Mouse (Mus musculus): ENCODE measurements around the gene Rnf150. TPM values are rescaled to one million over a fixed set of nuclear protein-coding genes. Genes with fewer than 3 reads are reported as not detected.
A peak's percentile ranks its signal among the peaks of the same experiment; 100 is the strongest.
"Not testable (repeated sequence)": the region's sequence is repeated elsewhere in the genome, so short reads cannot be mapped to it uniquely, and the experiment has no call there.

The Rnf150 gene
- polyA plus RNA-seq, 1 experiment from 2014 or later: 1.00 TPM

DNA sequence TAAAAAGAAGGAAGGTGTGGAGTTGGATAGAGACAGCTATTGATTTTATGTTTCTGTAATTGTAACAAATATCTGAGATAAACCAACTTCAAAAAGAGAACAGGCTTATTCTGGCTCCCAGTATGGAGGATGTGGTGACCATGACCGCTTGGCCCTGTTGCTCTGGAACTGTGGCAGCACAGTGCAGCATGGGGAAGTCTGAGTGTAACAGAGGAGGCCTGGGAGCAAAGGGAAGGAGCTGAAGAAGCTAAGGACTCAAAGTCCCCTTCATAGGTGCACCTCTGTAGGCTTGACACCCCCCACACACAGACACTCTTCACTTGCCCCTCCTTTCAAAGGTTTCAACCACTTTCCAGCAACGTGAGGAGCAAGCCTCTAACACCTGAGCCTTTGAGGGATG is 214.2 kb downstream of the Rnf150 start:
- Histone ChIP-seq H3K36me3 (no peaks in the 10 kb centered on the region), H3K4me3 (no peak overlapping the region), H3K4me1 (no peaks in the 10 kb centered on the region), H3K27ac (replicated peaks) (no peak overlapping the region), H3K27me3 (ENCODE audit: low read depth, poor library complexity, severe bottlenecking) (no peaks in the 10 kb centered on the region), H3K9me3 (replicated peaks) (no peaks in the 10 kb centered on the region)
- WGBS: 89% methylated on average over 2 of the region's 2 CpGs
- no peak for DNase-seq (ENCODE audit: low spot score)

DNA sequence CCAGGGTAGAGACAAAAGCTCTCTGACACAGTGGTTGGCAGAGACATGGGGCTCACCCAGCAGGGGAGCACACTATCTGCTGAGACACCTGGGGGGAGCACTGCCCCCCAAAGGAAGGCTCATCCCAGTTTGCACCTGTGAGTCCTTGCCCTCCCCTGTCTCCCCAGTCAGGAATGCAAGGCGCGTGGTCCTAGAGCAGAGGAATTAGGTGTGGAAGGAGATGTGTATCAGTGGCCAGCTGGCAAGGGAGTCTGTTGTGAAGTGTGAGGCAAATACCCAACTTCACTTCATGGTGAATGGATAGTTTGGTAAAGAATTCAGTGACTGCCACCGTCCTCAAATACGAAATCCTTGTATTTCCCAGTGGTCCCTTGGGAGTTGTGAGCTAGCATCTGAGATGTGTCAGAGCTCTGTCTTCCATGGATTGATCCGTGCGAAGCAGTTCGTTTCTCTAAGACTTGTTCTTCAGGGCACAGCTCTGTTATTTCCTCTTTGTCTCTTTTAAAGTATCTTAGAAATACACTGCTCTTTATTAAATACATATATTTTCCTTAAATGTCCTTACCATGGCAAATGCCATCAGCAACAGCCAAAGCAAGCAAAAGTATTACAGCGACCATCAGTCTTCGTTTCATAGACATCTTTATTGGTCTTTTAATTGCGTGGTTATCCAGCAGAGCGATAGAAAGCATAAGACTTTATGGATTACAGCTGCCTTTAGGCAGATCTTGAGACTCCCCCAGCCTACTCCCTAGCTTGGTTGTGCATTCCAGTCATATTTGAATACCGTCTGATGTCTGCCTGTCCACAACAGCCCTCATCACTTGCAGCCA is 215.8 kb downstream of the Rnf150 start:
- Histone ChIP-seq H3K4me3 (no peak overlapping the region), H3K36me3 (no peaks in the 10 kb centered on the region), H3K4me1 (no peaks in the 10 kb centered on the region), H3K27me3 (ENCODE audit: low read depth, poor library complexity, severe bottlenecking) (no peaks in the 10 kb centered on the region), H3K9me3 (replicated peaks) (no peaks in the 10 kb centered on the region), H3K27ac (replicated peaks) (0 out of 2 replicates have a peak overlapping the region, but pooled peaks have one; percentile 3)
- 82% methylated on average over 12 of the region's 12 CpGs for WGBS
- DNase-seq (ENCODE audit: low spot score): no peak

DNA sequence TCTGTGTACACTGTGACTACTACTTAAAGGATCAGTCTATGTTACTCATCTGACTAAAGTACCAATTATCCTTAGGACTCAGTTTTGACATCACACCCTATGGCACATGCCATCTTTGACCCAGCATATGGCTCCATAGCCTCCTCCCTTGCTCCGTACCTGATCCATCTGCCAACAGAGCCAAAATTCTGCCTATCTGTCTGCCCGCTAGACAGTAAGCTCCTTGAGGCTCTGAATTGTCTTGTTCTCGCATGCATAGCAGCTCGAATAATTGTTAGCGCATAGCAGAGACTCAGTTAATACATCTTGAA is 216.3 kb downstream of the Rnf150 start:
- DNase-seq (ENCODE audit: low spot score): no peak
- Histone ChIP-seq H3K27ac (replicated peaks) (no peak overlapping the region), H3K4me1 (no peaks in the 10 kb centered on the region), H3K27me3 (ENCODE audit: low read depth, poor library complexity, severe bottlenecking) (no peaks in the 10 kb centered on the region), H3K4me3 (no peak overlapping the region), H3K36me3 (no peaks in the 10 kb centered on the region), H3K9me3 (replicated peaks) (no peaks in the 10 kb centered on the region)
- WGBS: 90% methylated on average over 5 of the region's 5 CpGs

DNA sequence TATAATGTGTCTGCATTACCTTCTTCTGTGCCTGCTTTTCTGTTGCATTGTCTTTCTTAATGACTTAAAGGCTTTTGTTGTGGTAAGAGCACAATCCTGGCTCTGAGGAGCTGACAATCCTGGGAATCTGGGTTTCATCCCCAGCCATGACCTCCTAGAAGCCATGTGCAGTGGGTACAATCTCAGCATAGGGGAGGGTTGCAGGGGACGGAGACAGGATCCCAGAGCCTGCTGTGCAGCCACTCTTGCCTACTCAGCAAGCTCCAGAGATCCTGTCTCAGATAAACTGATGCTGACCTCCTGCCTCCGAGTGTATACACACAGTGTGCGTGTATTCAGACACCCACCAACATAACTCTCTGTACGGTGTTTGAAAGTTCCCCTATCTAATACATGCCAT is 218.1 kb downstream of the Rnf150 start:
- no peaks in the 10 kb centered on the region for H3K4me1 ChIP-seq
- H3K27ac ChIP-seq (replicated peaks): no peak overlapping the region
- DNase-seq (ENCODE audit: low spot score): no peak
- H3K36me3 ChIP-seq: no peaks in the 10 kb centered on the region
- no peaks in the 10 kb centered on the region for H3K27me3 ChIP-seq (ENCODE audit: low read depth, poor library complexity, severe bottlenecking)
- H3K9me3 ChIP-seq (replicated peaks): no peaks in the 10 kb centered on the region
- 77% methylated on average over 4 of the region's 4 CpGs for WGBS
- no peak overlapping the region for H3K4me3 ChIP-seq

DNA sequence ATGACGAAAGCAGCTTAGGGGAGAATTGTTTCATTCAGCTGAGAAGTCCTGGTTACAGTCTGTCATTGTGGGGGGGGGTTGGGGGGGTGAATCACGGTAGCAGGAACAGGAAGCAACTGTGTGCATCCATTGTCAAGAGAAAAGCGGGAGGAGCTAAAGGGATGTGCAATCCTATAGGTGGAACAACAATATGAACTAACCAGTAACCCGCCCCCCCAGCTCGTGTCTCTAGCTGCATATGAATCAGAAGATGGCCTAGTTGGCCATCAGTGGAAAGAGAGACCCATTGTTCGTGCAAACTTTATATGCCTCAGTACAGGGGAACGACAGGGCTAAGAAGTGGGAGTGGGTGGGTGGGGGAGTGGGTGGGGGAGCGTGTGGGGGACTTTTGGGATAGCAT is 218.7 kb downstream of the Rnf150 start:
- not testable (repeated sequence) for H3K4me1 ChIP-seq; H3K27ac ChIP-seq (replicated peaks); H3K27me3 ChIP-seq (ENCODE audit: low read depth, poor library complexity, severe bottlenecking); H3K4me3 ChIP-seq; H3K9me3 ChIP-seq (replicated peaks); DNase-seq (ENCODE audit: low spot score); H3K36me3 ChIP-seq
- WGBS: 82% methylated on average over 8 of the region's 8 CpGs

DNA sequence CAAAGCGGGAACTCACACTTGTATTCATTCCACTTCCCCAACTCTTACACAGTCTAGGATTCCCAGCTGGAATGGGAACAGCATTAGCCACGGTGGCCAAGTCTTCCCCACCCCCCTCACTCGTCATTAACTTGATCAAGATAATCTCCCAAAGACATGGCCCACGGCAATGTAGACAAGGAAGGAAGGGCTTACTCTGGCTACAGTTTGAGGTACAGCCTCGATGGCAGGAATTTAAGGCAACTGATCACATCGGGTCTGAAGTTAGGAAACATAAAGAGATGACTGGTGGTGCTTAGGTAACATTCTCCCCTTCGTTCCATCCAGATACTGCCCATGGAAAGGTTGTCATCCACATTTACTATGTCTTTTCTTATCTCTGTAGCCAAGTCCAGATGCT is 219.1 kb downstream of the Rnf150 start:
- H3K9me3 ChIP-seq (replicated peaks): no peaks in the 10 kb centered on the region
- H3K4me3 ChIP-seq: no peak overlapping the region
- no peaks in the 10 kb centered on the region for H3K36me3 ChIP-seq
- no peaks in the 10 kb centered on the region for H3K4me1 ChIP-seq
- H3K27ac ChIP-seq (replicated peaks): no peak overlapping the region
- 80% methylated on average over 7 of the region's 7 CpGs for WGBS
- no peak for DNase-seq (ENCODE audit: low spot score)
- no peaks in the 10 kb centered on the region for H3K27me3 ChIP-seq (ENCODE audit: low read depth, poor library complexity, severe bottlenecking)

DNA sequence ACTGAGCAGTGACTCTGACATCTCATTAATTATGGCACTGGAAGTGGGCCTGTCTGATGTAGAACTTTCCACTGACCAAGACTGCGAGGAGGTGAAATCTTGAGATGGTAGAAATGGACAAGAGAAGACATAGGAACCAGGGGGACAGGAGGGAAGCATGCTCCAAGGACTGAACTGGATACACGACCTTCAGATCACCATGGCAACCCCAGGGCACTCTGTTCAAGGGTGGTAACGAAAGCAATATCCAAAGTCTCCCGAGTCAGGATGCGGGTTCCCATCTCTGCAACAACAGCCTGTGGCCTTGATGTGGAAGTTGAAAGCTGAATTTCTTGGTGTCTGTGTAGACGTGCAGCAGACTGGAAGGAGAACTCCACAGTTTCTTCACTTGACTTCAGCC is 220.3 kb downstream of the Rnf150 start:
- DNase-seq (ENCODE audit: low spot score): no peak
- Histone ChIP-seq H3K27ac (replicated peaks) (no peak overlapping the region), H3K9me3 (replicated peaks) (no peaks in the 10 kb centered on the region), H3K27me3 (ENCODE audit: low read depth, poor library complexity, severe bottlenecking) (no peaks in the 10 kb centered on the region), H3K4me3 (no peak overlapping the region), H3K4me1 (no peaks in the 10 kb centered on the region), H3K36me3 (no peaks in the 10 kb centered on the region)
- 77% methylated on average over 6 of the region's 6 CpGs for WGBS

DNA sequence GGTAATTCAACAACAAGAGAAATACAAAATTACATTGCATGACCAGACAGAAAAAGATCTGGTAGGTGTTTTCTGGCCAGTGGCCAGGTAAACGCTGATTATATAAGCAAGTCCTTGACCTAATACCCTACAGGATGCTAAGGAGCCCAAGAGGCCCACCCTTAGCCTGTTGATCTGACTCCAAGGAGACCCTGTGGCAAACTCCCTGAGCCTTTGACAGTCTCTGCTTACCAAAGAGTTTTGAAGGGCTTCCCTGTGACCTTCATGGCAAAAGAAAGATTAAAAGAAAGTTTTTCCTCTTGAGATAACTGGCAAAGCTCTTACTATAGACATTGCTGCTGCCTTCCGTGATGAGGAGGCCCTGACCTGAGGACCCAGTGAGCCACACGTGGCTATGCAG is 222.4 kb downstream of the Rnf150 start:
- Histone ChIP-seq H3K9me3 (replicated peaks) (no peaks in the 10 kb centered on the region), H3K27me3 (ENCODE audit: low read depth, poor library complexity, severe bottlenecking) (no peaks in the 10 kb centered on the region), H3K27ac (replicated peaks) (no peak overlapping the region), H3K4me3 (no peak overlapping the region), H3K4me1 (0 out of 2 replicates have a peak, but pooled peaks cover 2% of the 10 kb centered on the region), H3K36me3 (no peaks in the 10 kb centered on the region)
- 82% methylated on average over 3 of the region's 3 CpGs for WGBS
- no peak for DNase-seq (ENCODE audit: low spot score)

DNA sequence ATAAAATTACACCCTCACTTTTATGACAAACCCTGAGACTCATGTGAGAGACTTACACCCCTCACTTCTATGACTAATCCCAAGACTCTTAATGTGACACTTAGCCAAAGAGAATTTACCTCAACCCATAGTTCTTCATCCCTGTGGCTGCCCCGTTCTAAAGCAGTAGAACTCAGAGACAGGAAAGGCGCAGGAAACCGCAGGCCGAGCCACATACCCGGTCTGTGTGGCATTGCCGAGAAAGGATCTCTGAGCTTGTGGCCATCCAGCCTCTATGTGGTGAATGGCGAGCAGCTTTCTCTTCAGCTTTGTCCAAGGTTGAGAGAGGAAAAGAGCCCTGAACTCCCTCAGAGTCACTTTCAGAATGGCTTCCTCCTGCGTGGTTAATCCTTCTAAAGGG is 223.5 kb downstream of the Rnf150 start:
- no peaks in the 10 kb centered on the region for H3K9me3 ChIP-seq (replicated peaks)
- H3K4me1 ChIP-seq: 0 out of 2 replicates have a peak, but pooled peaks cover 2% of the 10 kb centered on the region
- no peak for DNase-seq (ENCODE audit: low spot score)
- no peak overlapping the region for H3K27ac ChIP-seq (replicated peaks)
- no peaks in the 10 kb centered on the region for H3K27me3 ChIP-seq (ENCODE audit: low read depth, poor library complexity, severe bottlenecking)
- no peaks in the 10 kb centered on the region for H3K36me3 ChIP-seq
- no peak overlapping the region for H3K4me3 ChIP-seq
- WGBS: 87% methylated on average over 8 of the region's 8 CpGs

DNA sequence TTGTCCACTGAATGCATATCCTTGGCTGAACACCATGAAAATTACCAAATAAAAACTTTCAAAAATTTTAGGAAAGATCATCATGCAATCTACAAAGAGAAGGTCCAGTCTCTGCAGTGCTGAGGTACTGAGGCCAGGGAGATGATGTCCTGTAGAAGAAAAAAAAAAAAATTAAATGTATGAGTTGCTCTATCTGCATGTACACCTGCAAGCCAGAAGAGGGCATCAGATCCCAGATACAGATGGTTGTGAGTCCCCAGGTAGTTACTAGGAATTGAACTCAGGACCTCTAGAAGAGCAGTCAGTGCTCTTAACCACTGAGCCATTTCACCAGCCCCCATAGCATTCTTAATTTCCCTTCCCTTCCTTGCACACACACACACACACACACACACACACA is 224.4 kb downstream of the Rnf150 start:
- Histone ChIP-seq H3K36me3 (no peaks in the 10 kb centered on the region), H3K27me3 (ENCODE audit: low read depth, poor library complexity, severe bottlenecking) (no peaks in the 10 kb centered on the region), H3K4me1 (0 out of 2 replicates have a peak, but pooled peaks cover 2% of the 10 kb centered on the region), H3K9me3 (replicated peaks) (no peaks in the 10 kb centered on the region), H3K4me3 (no peak overlapping the region), H3K27ac (replicated peaks) (no peak overlapping the region)
- DNase-seq (ENCODE audit: low spot score): no peak

DNA sequence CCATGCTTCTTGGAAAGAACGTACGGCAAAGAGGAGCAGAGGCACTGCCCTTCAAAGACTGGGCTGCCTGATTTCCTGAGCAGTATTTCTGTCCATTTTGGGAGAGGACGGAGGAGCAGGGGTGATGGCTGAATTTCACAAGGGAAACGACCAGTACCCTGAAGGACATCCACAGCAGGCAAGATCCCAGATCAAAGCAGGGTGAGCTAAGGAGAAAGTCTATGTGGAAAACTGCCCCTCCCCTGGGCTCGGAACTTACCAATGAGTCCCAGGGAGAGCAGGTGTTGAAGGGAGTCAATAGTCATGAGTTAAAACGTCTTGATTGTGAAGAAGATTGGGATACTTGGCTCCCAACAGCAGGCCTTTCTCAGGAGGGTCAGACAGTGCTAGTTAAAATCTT is 225.0 kb downstream of the Rnf150 start:
- no peak overlapping the region for H3K27ac ChIP-seq (replicated peaks)
- H3K36me3 ChIP-seq: no peaks in the 10 kb centered on the region
- no peaks in the 10 kb centered on the region for H3K27me3 ChIP-seq (ENCODE audit: low read depth, poor library complexity, severe bottlenecking)
- no peaks in the 10 kb centered on the region for H3K9me3 ChIP-seq (replicated peaks)
- H3K4me3 ChIP-seq: no peak overlapping the region
- WGBS: 70% methylated on average over 6 of the region's 6 CpGs
- DNase-seq (ENCODE audit: low spot score): no peak
- 0 out of 2 replicates have a peak, but pooled peaks cover 2% of the 10 kb centered on the region for H3K4me1 ChIP-seq

DNA sequence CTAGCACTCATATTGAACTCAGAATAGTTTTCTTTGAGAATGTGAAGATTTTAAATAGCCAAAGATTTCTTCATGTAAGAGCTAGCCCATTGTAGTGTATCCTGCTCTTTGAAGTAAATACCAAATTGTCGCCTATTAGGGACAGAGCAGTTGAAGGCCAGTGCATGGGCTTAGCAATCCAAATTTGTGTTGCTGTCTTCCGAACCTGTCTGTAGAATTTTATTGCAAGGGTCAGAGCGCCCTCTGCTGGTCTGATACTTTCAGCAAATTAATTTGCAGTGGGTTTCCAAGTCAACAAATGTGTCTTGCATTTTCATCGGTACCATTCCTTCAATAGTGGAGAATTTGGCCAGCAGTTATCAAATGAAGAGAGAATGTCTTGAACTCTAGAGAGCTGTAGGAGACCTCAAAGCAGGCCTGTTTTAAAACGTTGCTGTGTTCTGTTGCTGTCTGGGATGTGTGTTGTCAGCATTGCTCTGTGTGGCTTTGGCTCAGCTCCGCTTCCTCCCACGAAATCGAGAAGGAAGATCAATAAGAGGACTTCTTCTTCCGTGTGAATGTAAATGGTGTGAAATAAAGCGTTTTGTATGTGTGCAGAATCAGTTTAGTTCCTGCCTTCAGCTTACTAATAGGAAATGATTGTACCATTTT is 226.3 kb downstream of the Rnf150 start:
- Histone ChIP-seq H3K27me3 (ENCODE audit: low read depth, poor library complexity, severe bottlenecking) (no peaks in the 10 kb centered on the region), H3K27ac (replicated peaks) (no peak overlapping the region), H3K4me3 (no peak overlapping the region), H3K9me3 (replicated peaks) (no peaks in the 10 kb centered on the region), H3K4me1 (0 out of 2 replicates have a peak, but pooled peaks cover 2% of the 10 kb centered on the region), H3K36me3 (no peaks in the 10 kb centered on the region)
- peak; percentile 80 for DNase-seq (ENCODE audit: low spot score)
- 33% methylated on average over 10 of the region's 10 CpGs for WGBS

DNA sequence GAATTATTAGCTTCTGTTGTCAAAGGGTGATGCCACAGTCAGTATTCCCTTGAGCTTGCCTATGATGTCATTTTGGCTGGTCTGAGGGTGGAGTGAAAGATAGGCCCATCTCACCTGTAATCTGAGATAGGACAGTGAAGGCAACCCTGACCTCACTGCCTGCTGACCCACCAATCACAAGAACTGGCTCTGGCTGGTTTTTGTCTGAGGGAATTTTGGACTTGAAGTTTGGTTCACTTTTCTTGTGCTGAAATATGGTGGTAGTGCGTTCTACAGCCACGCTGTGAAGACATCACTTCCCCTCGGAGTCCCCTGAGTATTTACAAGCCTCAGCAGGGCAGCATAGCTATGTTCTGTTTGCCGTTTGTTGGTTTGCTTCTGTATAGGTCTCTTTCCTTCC is 227.3 kb downstream of the Rnf150 start:
- Histone ChIP-seq H3K9me3 (replicated peaks) (no peaks in the 10 kb centered on the region), H3K36me3 (no peaks in the 10 kb centered on the region), H3K27me3 (ENCODE audit: low read depth, poor library complexity, severe bottlenecking) (no peaks in the 10 kb centered on the region), H3K27ac (replicated peaks) (no peak overlapping the region), H3K4me3 (no peak overlapping the region), H3K4me1 (0 out of 2 replicates have a peak, but pooled peaks cover 2% of the 10 kb centered on the region)
- no peak for DNase-seq (ENCODE audit: low spot score)
- 81% methylated on average over 4 of the region's 4 CpGs for WGBS

All from midbrain, embryonic 10.5 days (tissue).